Mouse (Mus musculus): ENCODE results near the gene Qrfp.

GRCm38 (mm10) chr2:31857180-31857579 lies 46.8 kb upstream of the Qrfp start:
- TF ChIP-seq CTCF (IDR thresholded peaks at IDR 0.05; ENCODE audit: low read depth, low read length) (no peak), POLR2A (IDR thresholded peaks at IDR 0.05; ENCODE audit: borderline replicate concordance, low read depth, low read length) (no peak)

Data from bone marrow macrophage, adult 2 months (primary cell).